Mouse (Mus musculus) testis, adult 2 months (tissue): Measurements from ENCODE around the gene Gcnt7. TPM values are rescaled to one million over a fixed set of nuclear protein-coding genes. Genes with fewer than 3 reads are reported as not detected.

Source experiments
- H3K27ac ChIP-seq: fragments of 200-500 bp; 2 replicates; pipeline ENCODE4 v1.5.1; 2012; ENCODE audit warnings: low read depth, low read length; ENCODE audit not compliant: control insufficient read depth, insufficient read depth
- H3K27me3 ChIP-seq: fragments of 200-500 bp; 2 replicates; pipeline ENCODE4 v1.6.1; 2012; ENCODE audit warnings: mild to moderate bottlenecking, low read length, moderate library complexity; ENCODE audit not compliant: control insufficient read depth, insufficient read depth
- H3K36me3 ChIP-seq: fragments of 200-500 bp; 2 replicates; pipeline ENCODE4 v1.6.1; 2012; ENCODE audit warnings: mild to moderate bottlenecking, low read length; ENCODE audit not compliant: control insufficient read depth, insufficient read depth
- H3K4me1 ChIP-seq: fragments of 200-500 bp; 2 replicates; pipeline ENCODE4 v1.6.1; 2012; ENCODE audit warnings: low read length; ENCODE audit not compliant: control insufficient read depth, insufficient read depth
- H3K4me3 ChIP-seq: fragments of 200-500 bp; 2 replicates; pipeline ENCODE4 v1.5.1; 2012; ENCODE audit warnings: low read depth, mild to moderate bottlenecking, low read length, moderate library complexity, mixed read lengths; ENCODE audit not compliant: control insufficient read depth
- CTCF ChIP-seq: fragments of 200-500 bp; IDR thresholded peaks from 2 replicates; pipeline ENCODE4 v1.5.1; 2012; ENCODE audit warnings: low read depth, mild to moderate bottlenecking, inconsistent platforms, low read length, moderate library complexity; ENCODE audit not compliant: control insufficient read depth, insufficient read depth, insufficient replicate concordance
- POLR2A ChIP-seq: fragments of 200-500 bp; IDR thresholded peaks from 2 replicates; pipeline ENCODE4 v1.6.1; 2012; ENCODE audit warnings: low read depth, mild to moderate bottlenecking, inconsistent platforms, low read length, moderate library complexity; ENCODE audit not compliant: control insufficient read depth
- polyA plus RNA-seq: library from polyadenylated mRNA; depleted of rRNA; stranded (reverse); fragments of >200 nt; gene quantifications from 2 replicates; pipeline ENCODE4 v1.2.3, GENCODE M21; 2012

The Gcnt7 gene
- polyA plus RNA-seq, 1 experiment = 0.07 TPM

DNA sequence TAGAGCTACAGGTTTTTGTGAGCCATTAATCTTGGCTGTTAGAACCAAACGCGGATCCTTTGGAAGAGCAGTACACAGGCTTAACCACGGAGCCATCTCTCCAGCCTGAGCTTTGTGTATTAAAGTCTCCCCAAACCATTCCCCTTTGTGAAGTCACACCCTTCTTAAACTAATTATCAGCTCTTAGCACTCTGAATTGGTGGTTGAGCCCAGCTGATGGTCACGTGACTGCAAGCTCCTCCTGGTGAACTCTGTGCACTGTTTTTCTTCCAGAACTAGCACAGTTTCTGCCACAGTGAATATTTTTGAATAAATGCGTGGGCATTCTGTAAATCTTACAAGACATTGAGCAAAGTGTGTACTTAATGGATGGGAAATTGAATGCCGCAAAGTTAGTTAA lies 17.2 kb downstream of the Gcnt7 start:
- no peak for TF ChIP-seq POLR2A
- Histone ChIP-seq H3K4me1 (peaks cover 5% of the 10 kb centered on the region), H3K4me3 (peak overlapping the region; percentile 96), H3K27ac (peak overlapping the region; percentile 81), H3K36me3 (peaks cover 1% of the 10 kb centered on the region; the same call in 1 of the 2 replicates), H3K27me3 (no peaks in the 10 kb centered on the region)

DNA sequence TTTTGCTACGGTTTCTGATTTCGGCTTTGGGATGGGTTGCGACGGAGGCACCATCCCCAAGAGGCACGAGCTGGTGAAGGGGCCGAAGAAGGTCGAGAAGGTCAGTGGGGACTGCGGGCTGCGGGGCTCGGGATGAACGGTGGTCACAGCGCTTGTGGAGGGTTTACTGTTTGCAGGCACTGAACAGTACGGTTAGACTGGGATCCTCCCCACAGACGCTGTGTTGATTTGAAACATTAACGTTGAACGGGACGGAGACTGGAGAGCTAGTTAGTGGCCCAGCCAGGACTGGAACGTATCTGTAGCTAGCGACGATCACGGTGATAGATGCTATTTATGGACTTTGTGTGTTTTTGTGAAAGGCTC lies 17.8 kb downstream of the Gcnt7 start:
- Histone ChIP-seq H3K36me3 (no peaks in the 10 kb centered on the region), H3K27ac (peak overlapping the region; percentile 81), H3K27me3 (no peaks in the 10 kb centered on the region), H3K4me1 (peaks cover 5% of the 10 kb centered on the region), H3K4me3 (peak overlapping the region; percentile 96)
- TF ChIP-seq POLR2A = no peak

DNA sequence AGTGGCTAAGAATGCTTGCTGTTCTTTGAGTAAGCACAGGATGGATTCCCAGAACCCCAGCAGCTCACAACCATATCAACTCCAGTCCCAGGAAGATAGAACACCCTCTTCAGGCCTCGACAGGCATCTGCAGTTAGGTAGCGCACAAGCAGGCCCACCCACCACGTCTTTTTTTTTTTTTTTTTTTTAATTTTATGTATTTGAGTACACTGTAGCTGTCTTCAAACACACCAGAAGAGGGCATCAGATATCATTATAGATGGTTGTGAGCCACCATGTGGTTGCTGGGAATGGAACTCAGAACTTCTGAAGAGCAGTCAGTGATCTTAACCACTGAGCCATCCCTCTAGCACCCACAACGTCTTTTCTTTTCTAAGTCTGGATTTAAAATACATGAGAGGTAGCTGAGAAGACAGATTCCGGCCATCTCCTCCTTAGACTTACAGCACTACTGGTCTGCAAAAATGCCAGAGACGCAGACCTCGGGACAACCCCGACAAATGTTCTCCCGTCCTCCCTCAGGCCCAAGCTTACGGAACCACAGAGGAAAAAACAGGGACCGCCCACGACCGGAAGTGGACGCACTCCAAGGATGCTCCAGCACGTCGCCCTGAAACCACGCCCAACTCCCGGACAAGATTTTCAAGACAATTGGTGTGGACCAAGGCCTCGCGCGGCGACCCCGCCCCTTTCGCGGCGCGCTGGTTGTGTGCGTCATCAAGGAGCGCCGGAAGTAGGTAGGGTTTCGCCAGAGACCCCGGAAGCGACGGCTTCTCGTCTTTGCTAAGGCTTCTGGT lies 18.4 kb downstream of the Gcnt7 start, which contains the start of gene Rtf2:
Gene Rtf2 (plus strand): TSS at position 714 of the 797 bp plus-strand sequence.
- Histone ChIP-seq H3K36me3 (no peaks in the 10 kb centered on the region), H3K4me3 (peak within 1 kb of the TSS; percentile 96), H3K27ac (peak within 1 kb of the TSS; percentile 89), H3K27me3 (no peaks in the 10 kb centered on the region), H3K4me1 (peaks cover 5% of the 10 kb centered on the region)
- TF ChIP-seq CTCF (no peak), POLR2A (no peak; the same call in none of the 2 replicates)

DNA sequence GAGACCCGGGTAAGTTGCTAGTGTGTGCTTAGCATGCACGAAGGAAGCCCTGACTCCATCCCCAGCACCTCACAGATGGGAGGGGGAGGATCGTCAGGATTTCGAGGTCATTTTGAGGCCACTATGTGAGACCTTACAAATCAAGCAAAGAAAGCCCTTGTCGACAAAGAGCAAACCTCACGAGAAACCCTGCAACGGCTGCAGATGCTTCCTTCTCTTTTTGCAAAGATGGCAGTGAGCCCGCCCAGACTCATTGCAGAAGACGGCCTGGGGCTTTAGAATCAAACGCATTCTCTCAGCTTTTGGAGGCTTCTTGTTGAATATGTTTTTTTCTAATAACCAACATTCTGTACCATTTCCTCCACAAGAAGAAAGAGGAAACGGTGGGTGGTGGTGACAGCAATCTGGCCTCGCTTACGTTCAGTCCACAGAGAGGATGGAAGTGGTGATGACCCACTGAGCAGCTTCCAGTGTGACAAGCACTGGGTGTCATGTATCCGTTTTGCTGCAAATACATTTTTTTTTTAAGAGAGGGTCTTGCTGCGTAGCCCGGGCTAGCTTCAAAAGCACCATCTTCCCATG lies 20.9 kb downstream of the Gcnt7 start:
- Histone ChIP-seq H3K4me3 (no peak overlapping the region), H3K4me1 (peaks cover 5% of the 10 kb centered on the region), H3K36me3 (no peaks in the 10 kb centered on the region), H3K27ac (no peak overlapping the region), H3K27me3 (no peaks in the 10 kb centered on the region)
- TF ChIP-seq CTCF (no peak), POLR2A (no peak)

DNA sequence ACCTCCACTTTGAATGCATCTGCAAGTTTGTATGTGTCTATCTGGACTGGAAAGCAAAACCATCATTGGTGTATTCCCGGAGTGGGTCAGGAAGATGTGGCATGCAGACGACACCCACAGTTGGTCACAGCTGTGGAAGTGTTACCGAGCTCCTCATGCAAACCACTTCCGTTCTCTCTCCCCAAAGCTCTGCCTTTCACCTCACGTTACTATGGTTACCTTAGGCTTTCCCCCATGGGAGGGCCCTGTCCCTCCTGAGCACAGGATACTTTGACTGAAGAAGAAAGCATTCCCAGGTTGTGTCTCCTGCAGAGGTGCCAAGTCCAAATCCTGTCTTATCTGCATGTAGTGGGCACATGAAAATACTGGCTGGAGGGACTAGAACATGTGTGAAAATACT lies 24.6 kb downstream of the Gcnt7 start:
- H3K4me3 ChIP-seq = no peak overlapping the region
- no peaks in the 10 kb centered on the region for H3K36me3 ChIP-seq
- no peaks in the 10 kb centered on the region for H3K27me3 ChIP-seq
- H3K27ac ChIP-seq = no peak overlapping the region
- TF ChIP-seq CTCF (no peak), POLR2A (no peak)
- H3K4me1 ChIP-seq = no peaks in the 10 kb centered on the region

DNA sequence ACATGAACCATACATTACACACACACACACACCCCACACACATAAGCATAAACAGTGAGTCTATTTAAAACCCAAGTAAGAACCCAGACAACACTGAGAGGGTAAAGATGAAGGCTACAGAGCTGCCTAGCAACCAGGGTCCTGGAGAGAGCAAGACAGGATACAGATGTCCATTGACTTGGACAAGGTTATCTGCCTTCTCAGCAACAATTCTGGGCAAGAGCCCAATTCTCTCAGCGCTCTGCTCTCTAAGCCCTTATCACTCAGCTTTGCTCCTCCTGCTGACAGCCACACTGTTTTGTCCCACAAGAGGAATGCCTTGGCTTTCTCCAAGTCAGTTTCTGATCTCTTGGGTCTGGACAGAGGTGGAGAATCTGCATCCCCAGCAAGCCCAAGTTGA lies 27.8 kb downstream of the Gcnt7 start:
- no peak overlapping the region for H3K27ac ChIP-seq
- no peaks in the 10 kb centered on the region for H3K36me3 ChIP-seq
- no peaks in the 10 kb centered on the region for H3K4me1 ChIP-seq
- no peak overlapping the region for H3K4me3 ChIP-seq
- H3K27me3 ChIP-seq = no peaks in the 10 kb centered on the region
- TF ChIP-seq CTCF = no peak
- TF ChIP-seq POLR2A = no peak

DNA sequence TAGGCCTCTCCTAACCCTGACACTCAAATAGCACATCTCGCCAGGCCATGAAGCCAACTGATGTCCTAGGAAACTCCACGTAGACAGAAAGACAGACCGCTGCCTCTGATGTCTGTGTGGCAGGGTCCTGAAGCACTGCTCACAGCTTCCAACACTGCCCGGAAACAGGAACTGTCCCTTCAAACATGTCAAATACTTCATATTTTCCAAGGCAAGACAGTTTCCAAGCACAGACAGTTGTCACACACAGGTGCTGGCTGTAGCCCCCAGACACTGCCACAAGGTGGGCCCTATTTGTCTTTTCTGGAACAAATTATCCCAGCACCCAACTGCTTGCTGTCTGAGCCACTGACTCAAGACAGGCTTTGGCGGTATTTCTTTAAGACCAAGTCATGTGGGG lies 40.2 kb downstream of the Gcnt7 start:
- no peaks in the 10 kb centered on the region for H3K27me3 ChIP-seq
- H3K4me1 ChIP-seq = no peaks in the 10 kb centered on the region; the same call in 1 of the 2 replicates
- no peak overlapping the region for H3K4me3 ChIP-seq
- no peaks in the 10 kb centered on the region for H3K36me3 ChIP-seq
- H3K27ac ChIP-seq = no peak overlapping the region
- no peak for TF ChIP-seq POLR2A

DNA sequence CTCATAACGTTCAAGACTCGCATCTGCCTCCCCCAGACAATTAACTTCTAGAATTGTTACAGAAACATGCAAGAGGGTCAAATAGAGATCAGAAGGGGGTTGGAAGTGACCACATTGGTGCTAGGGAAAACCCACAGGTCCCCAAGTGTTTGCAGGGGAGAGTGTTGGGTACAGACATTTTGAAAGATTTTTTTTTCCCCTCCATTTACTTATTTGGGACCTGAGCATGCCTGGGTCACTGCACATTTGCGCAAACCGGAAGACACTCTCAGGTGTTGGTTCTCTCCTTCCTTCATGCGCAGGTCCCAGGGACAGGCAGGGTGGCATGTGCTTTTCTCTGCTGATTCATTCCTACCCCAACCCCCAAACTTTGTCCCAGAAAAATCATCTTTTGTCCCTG lies 41.5 kb downstream of the Gcnt7 start:
- Histone ChIP-seq H3K4me3 (no peak overlapping the region), H3K27me3 (no peaks in the 10 kb centered on the region), H3K36me3 (no peaks in the 10 kb centered on the region), H3K4me1 (no peaks in the 10 kb centered on the region; the same call in 1 of the 2 replicates), H3K27ac (no peak overlapping the region)
- TF ChIP-seq CTCF = no peak
- TF ChIP-seq POLR2A = no peak
